Mouse (Mus musculus) neural tube, embryonic 10.5 days (tissue): ENCODE measurements around the gene Slc20a1.

Source experiments
- DNase-seq: peaks from one replicate; pipeline ENCODE4 v3.0.0-alpha.2; 2017; ENCODE audit warnings: low spot score; ENCODE audit errors: extremely low spot score

Slc20a1 gene

DNA sequence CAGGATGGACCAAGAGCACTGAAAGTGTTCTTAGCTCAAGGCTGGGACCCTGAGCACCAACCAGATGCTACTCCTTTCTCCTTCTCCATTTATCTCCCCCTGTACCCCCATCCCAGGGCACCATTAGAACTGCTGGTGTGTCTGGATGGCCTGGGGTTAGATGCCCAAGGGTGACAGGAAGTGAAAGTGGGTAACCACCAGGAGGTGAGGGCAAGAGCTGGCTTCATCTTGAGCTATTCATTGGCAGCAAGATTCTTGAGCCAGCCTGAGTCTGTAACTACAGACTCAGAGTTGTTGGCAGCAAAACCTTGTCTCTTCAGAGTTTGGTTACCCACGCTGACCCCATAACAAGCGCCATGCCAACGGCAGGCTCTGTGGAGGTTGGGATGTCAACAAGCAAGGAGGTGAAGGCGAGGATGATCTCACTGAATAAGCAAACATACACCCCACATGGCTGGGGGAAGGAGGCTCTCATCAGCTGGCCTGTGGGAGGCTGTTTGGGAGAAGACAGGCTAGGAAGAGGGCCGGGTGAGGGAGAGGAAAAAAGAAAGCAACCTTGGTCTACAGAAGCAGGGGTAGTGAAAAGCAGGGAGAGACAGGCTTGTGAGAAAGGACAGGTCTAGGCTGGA lies 12.2 kb upstream of the Slc20a1 start:
- DNase-seq, result no peak

DNA sequence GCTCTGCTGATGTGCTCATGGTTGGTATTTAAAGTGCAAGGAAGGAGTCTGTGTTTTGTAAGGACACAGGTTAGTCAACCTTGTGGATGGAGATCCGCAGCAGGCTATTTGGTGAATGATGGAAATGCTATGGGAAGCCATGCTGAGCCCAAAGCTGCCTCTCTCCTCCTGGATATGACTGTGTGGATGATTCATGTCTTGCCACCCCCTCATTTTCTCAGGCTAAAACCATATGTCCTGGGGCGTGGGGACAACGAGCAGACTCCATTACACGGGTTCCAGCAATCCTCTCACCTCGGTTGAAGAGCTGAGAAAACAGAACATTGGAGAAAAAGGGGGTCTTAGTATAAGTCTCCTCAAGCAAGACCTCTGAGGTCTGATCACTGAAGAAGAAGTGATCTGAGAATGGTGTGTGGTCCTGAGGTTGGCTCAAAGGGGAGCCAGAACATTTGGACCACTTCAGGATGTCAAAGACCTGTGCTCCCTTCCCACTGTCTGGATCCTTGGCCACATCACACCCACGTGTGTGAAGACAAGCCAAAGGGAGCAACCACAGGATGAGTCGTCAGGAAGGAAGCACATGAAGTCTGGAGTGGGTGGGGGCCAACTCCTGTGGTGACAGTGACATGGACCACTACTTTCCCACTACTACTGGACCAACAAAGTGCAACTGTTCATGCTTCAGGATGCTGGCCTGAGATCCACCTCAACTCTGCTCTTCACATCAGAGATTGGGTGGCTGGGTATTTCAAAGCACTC lies 6.0 kb upstream of the Slc20a1 start:
- DNase-seq, result no peak

DNA sequence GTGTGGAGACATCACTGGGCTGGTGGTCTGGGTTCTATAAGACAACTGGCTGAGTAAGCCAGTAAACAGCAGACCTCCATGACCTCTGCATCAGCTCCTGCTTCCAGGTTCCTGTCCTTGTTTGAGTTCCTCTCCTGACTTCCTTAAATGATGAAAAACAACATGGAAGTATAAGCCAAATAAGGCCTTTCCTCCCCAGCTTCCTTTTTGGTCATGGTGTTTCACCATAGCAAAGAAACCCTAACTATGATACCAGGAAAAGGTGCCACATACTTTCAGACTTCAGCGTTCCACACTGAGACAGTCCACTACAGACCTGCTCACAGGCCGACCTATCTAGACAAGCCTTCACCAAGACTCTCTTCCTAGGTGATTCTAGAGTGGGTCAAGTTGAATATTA lies 2.2 kb upstream of the Slc20a1 start:
- no peak for DNase-seq

DNA sequence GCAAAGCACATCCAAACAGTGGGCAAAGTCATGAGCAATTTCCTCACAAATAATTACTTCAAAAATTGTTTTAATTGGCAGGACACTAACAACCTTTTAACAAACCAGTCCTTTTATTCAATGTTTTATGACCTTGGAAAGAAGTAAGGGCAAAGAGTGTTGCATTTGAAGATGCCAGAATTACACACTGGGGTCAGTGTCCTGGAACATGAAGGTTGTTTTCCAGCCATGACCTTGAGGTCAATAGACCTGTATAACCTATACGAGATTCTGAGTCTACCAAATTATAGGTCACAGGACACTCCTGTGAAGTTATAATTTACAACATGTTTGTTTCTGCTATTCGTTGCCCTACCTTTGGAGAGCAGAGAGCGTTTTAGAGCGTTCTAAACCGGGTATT lies 1.4 kb upstream of the Slc20a1 start:
- DNase-seq, result no peak

DNA sequence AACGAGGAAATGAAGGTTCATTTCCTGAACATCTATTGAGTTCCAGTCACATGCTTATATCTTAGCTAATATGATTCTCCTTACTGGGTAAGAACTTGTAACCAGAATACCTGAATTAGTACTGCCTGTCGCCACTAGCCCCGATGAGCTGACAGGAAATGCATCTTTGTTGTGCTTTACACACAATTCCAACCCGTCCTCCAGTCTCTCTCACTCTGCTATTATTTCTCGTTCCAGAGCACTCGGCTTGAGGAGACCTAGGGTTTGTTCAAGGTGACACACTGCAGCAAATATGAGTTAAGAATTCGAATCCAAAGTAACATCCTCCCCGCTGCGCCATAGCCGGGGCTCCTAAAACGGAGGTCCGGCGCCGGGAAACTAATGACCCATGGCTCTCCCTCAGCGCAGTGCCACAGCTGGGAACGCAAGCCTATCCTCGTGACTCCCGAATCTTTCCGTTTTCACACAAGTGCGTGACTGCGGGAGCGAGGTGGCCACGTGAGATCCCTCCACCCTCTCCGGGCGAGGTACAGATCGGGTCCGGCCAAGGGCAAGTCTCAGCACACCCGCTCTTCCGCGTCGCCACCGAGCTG lies 625 bp upstream of the Slc20a1 start:
- no peak for DNase-seq

DNA sequence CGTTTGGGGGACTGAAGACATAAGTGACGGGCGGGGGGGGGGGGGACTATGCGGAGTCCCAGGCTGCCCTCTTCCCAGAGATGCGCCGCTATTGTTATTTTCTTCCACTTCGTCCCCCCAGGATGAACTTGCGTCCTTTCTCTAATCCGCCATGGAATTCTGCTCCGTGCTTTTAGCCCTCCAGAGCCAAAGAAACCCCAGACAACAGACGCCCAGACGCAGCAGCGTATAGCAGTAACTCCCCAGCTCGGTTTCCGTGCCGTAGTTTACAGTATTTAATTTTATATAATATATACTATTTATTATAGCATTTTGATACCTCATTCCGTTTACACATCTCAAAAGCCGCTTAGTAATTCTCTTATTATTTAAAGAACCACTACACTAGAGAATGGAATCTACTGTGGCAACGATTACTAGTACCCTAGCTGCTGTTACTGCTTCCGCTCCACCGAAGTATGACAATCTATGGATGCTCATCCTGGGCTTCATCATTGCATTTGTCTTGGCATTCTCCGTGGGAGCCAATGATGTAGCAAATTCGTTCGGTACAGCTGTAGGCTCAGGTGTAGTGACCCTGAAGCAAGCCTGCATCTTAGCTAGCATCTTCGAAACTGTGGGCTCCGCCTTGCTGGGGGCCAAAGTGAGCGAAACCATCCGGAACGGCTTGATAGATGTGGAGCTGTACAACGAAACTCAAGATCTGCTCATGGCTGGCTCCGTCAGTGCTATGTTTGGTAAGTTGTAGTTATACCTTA lies 943 bp downstream of the Slc20a1 start:
- DNase-seq, result peak; percentile 19

DNA sequence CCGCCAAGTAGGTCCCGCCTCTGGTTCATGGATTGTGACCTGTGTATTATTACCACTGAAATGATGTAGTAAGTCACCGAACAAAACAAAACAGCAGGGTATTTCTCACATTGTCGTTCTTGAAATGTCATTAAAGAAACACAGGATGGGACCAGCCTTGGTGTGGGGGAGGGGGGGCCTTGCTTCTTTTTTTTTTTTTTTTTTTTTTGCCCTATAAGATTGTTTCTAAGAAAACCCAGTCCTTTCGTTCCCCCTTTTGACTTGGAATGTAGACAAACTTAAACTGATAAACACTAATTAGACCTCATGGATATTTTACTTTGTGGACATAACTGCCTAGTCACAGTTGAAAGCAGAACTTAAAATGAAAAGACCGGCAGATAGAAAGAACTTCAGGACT lies 6.4 kb downstream of the Slc20a1 start:
- DNase-seq, result no peak

DNA sequence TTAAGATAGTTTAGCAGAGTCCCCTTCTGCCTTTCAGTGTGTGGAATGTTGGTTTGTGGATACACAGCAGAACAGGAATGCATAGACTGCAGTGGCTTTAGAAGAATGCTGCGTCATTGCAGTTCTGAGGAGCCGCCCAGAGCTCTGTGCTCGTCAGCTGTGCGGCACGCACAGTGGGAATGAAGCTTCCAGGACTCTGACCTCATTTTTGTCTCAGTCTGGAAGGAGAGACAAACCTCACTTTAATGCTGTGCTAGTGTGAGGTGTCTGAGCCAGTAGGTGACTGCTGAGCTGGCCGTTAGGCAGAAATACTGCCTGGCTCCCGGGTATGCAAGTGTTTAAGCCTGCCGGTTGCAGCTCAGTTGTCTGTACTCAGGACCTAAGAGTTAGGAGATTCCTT lies 8.3 kb downstream of the Slc20a1 start:
- no peak for DNase-seq

DNA sequence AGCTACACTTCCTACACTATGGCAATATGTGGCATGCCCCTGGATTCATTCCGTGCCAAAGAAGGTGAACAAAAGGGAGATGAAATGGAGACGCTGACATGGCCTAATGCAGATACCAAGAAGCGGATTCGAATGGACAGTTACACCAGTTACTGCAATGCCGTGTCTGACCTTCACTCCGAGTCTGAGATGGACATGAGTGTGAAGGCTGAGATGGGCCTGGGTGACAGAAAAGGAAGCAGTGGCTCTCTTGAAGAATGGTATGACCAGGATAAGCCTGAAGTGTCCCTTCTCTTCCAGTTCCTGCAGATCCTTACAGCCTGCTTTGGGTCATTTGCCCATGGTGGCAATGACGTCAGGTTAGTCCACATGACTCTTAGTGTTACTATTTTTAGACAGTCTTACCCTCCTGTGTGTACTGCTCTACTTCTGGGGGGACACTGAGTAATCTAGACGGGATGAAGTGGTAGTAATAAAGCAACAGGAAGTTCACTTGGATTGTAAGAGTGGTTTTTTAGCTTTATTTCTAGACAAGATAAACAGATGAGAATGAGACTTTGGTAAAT lies 9.7 kb downstream of the Slc20a1 start:
- no peak for DNase-seq

DNA sequence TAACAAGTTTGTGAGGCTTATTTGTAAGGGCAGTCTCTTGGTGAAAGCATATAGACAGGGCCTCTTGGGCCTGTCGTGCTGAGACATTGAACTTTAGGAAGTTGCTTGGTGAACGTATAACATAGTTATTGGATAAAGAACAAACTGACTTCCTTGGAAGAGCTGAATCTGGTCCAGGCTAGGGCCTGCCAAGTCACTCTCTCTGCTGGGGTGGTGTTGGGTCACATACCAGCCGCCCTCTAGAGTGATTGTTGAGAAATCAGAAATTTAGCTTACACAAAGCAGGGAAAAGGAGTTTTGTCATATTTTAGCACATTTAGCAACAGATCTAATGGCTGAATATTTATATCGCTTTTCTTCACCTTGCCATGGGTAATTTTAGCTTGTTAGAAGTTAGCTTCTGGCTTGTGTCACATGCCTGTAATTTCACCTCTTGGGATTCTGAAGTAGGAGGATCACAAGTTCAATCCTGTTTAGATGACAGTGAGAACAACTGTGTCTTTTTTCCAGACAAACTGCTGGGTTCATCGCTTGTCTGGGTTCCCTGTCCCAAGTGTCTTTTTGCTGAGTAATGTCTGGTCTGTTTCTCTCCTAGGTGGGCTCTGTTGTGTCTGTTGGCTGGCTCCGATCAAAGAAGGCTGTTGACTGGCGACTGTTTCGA lies 11.7 kb downstream of the Slc20a1 start:
- DNase-seq, result no peak

DNA sequence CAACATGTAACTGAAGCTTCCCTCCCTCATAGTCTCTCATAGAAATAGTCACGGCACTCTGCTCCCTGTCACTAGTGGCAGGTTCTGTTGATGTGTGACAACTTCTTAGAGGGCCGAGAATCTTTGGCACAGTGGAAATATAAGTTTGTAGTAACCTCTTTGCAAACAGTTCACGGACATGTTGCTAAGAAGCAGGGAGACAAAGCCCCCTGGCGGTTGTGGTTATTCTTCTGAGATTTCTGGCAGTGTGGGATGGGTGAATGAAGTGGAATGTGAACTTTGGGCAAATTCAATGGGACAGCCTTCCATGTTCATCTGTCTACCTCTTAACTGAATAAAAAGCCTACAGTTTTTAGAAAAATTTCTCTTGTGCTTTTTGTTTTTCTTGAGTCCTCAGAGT lies 12.7 kb downstream of the Slc20a1 start:
- DNase-seq, result no peak

DNA sequence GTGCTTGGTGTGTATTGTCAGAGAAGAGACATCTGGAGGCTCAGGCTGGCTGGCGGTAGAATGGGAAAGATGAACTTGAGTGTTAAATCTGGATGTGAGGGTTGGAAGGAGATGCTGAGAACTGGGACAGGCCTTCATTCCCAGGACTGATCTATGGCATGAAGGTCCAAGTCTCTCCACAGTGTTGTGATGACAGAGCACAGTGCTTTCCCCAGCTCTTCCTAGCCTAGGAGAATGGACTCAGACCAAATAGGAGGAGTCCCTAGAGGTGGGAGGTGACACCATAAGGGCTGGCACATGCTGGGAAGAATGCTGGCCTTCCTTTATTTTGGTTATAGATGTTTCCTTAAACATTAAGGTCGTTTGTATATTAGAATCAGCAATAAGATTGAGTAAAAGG lies 13.4 kb downstream of the Slc20a1 start:
- DNase-seq, result no peak

DNA sequence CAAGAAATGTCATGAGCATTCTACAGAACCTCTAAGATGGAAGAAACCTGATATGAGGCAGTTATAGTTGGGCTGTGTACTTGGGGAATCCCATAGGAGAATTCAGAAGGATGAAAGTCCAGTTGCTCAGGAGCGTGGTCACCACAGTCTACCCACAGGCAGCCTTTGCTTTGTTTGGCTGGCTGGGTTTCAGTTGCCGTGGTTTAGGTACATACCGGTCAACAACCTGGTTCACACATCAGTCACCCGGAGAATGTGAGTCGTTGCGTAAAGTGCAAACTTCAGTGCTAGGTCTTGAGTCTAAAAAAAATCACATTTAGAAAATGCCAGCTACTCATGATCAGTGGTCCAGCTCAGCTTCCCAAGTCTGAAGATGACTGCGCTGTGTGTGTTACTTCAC lies 14.0 kb downstream of the Slc20a1 start:
- DNase-seq, result no peak

DNA sequence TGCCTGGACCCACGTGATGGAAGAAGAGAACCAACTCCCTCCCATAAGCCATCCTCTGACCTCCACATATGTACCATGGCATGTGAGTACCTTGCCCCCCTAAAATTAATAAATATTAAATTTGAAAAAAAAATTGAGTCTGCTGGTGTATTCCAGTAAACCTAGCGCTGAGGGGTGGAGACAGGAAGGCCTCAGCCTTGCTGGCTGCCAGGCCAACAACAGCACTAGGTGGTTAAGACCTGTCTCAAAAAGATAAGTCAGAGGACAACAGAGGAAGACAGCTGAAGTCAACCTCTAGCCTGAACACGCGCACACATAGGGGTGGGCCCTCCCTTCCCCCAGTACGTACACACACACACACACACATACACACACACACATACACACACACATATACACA lies 16.2 kb downstream of the Slc20a1 start:
- DNase-seq, result no peak

DNA sequence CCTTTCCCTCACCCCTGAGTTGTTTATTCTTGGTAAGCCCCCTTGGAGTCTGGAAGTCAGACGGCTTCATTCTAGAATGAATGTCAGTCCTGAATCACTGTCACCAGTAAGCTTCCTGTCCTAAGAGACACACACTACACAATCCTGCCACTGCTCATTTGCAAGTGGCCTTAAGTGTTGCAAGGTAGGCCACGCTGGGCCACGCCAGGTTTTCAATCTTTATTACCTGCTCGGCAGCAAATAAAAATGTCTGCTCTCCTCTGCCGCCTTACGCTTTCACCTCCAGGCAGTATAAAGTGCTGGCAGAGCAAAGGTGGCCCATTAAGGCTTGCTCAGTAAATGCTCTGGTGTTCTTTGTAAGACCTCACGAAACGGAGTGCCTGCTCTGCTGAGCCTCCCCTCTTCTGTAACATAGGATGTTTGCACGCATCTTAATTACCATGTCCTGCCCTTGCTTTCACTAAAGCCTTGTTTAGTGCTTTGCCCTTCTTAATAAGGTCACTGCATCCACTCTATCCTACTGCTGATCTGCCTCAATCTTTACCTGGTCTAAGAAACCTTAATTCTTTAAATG lies 19.1 kb downstream of the Slc20a1 start:
- DNase-seq, result no peak

DNA sequence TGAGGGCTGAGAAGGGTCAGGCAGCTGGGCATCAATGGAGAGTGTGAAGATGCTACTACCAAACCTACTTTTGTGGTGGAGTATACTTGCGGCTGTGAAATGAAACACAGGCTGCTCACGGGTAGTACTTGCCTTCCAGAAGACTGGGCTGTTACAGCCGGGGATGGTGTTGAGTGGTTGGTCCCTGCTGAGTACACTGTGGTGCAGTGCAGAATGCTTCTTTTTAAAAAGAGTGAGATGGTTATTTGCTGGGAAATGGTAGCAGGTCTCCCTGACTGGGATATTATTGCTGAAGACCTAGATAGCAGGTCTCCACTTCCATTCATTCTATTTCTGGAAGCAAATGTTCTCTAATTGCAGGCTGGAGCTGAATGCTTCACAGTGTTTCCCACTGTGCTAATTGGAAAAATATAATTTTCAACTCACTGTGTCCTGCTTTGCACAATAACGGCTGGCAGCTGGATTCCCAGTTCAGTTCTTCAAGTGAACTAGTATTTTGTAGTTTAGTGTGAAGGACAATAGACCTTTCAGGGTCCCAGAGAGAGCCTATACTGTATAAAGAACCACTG lies 20.1 kb downstream of the Slc20a1 start:
- DNase-seq, result no peak

DNA sequence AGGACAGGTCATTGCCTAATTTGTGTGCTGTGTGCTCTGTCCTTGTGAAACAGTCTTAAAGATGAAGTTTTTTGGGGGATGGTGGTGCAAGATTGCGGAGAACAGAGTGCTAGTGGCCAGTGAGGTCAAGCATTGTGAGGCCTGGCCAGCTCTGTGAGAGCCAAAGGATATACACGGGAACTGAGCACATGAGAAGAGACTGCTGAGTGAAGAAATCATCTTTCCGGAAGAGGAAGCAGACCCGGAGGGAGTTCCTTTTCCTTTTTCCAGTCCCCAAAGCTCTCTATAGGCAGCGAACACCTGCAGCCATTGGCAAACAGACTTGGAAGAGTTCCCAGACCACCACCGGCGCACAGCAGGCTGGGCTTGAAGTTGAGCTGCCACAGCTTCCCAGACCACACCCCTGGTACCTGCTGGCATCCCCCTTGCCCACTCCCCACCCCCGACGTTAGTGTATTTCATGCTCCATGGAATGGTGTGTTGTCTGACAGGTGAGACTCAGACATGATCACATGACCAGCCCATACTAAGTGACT lies 22.6 kb downstream of the Slc20a1 start:
- DNase-seq, result no peak

DNA sequence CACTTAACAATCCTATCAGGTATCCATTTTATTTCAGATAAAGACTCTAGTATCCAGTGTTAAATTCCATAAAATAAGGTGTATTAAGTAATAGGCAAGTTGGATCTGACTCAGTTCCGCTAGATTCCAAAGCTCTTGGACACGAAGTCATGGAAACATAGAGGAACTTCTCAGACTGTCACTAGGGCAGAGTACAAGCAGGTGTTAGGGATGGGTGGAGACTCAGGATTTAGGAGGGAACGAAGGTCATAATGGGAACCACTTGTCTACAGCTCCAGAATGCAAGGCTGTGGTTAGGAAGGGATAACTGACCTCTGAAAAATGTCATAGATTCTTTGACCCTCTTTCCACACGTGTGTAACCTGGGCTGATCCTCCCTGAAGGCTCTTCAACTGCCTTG lies 25.6 kb downstream of the Slc20a1 start:
- no peak for DNase-seq

DNA sequence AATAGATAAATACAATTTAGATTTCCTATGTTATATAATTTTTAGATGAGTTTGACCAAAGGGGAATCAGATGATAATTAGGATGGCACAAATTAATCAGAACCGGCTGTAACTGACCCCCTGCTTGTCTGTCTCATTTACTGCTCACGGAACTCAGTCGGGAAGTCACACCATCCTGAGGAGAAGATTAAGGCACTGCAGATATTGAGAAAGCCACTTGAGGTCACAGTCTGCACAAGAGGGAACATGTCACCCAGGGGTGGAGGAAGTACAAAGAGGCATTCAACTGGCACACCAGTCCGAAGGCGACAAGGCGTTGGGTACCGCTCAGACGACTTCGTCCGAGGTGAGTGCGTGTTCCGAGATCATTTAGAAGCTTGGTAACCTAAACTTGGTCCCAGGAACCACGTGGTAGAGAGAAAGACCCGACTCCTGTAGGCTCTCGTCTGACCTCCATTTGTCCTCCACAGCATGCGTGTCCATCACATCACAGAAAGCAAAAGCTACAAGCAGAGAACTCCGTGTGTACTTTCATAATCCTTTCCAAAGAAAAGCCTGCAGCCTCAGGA lies 26.8 kb downstream of the Slc20a1 start:
- no peak for DNase-seq

DNA sequence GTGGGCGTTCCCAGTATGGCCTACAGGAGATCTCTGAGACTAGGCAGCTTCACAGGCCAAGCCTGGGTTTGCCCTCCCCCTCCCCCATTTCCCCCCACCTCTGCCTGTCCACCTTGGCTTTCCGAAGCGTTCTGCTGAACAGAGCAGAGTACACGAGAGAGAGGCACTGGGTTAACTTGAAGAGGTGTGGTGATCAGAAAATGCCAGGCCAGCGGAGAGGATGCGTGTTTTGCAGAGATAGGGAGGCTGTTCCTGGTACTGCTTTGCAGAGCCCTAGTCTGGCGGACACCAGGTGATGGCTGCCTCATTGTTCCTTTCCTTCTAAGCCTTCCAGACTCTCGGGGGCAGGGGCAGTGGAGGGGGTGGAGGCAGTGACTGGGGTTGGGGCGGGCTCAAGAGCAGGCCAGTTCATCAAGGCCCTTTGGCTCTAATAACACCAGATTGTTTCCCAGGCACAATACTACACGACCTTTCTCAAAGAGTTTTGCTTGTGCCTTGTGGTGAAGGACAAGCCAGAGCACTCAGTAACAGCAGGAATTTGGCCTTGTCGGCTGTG lies 27.8 kb downstream of the Slc20a1 start:
- no peak for DNase-seq
